Mouse (Mus musculus): ENCODE data around the gene Lrrc25. TPM values are rescaled to one million over a fixed set of nuclear protein-coding genes. Genes with fewer than 3 reads are reported as not detected.

Gene Lrrc25
- total RNA-seq, 2 experiments from 2014 or later = 0.70 to 0.96 TPM

GRCm38 (mm10) chr8:70644065-70644464, 28.1 kb downstream of the Lrrc25 start:
- TF ChIP-seq CTCF (IDR thresholded peaks at IDR 0.05) = peak; percentile 30
- intact Hi-C loops (cut with DNase I) = no loop called here

GRCm38 (mm10) chr8:70645501-70646224, 29.7 kb downstream of the Lrrc25 start:
- no peak for TF ChIP-seq CTCF (IDR thresholded peaks at IDR 0.05)
- H3K4me3 ChIP-seq = no peak overlapping the region
- DNase-seq (ENCODE audit: extremely low spot score in 1 of 2, low spot score in 2 of 2) = no peak
- H3K27ac ChIP-seq = no peak overlapping the region
- intact Hi-C loops (cut with DNase I) = no loop called here

More at GRCm38 (mm10) chr8:70644065-70644464, 28.1 kb downstream of the Lrrc25 start:
- H3K4me3 ChIP-seq = no peak overlapping the region
- no peak overlapping the region for H3K27ac ChIP-seq
- no peak for DNase-seq (ENCODE audit: extremely low spot score in 1 of 2, low spot score in 2 of 2)

DNA sequence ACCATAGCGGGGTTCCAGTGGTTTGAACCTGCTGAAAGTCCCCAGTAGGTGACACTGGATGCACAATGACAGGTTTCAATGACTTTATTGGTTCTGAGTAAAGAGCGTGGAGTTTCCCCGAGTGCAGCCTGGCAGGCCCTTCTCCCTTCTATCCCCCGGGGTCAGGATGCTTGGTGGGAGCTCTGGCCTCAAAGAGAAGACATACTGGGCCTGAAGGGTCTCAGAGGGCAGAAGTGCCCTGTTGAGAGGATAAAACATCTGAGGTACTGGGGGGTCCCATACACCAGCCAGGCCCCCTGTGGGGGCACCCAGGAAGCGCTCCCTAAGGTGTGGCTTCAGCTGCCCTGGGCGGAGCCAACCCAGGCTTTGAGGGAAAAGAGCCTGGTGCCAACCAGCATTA, 30.4 kb downstream of the Lrrc25 start:
- TF ChIP-seq CTCF (IDR thresholded peaks at IDR 0.05) = no peak
- intact Hi-C loops (cut with DNase I) = no loop called here
- no peak overlapping the region for H3K4me3 ChIP-seq
- no peak overlapping the region for H3K27ac ChIP-seq
- no peak for DNase-seq (ENCODE audit: extremely low spot score in 1 of 2, low spot score in 2 of 2)

GRCm38 (mm10) chr8:70646775-70647174, 30.8 kb downstream of the Lrrc25 start:
- intact Hi-C loops (cut with DNase I) = no loop called here
- Histone ChIP-seq H3K4me3 (no peak overlapping the region), H3K27ac (no peak overlapping the region)
- DNase-seq (ENCODE audit: extremely low spot score in 1 of 2, low spot score in 2 of 2) = no peak
- no peak for TF ChIP-seq CTCF (IDR thresholded peaks at IDR 0.05)

- no peak for DNase-seq (ENCODE audit: extremely low spot score in 1 of 2, low spot score in 2 of 2)
- no peak for TF ChIP-seq CTCF (IDR thresholded peaks at IDR 0.05)
- intact Hi-C loops (cut with DNase I) = no loop called here
- Histone ChIP-seq H3K4me3 (no peak overlapping the region), H3K27ac (no peak overlapping the region)
These were observed 31.6 kb downstream of the Lrrc25 start for GRCm38 (mm10) chr8:70647343-70648163.

DNA sequence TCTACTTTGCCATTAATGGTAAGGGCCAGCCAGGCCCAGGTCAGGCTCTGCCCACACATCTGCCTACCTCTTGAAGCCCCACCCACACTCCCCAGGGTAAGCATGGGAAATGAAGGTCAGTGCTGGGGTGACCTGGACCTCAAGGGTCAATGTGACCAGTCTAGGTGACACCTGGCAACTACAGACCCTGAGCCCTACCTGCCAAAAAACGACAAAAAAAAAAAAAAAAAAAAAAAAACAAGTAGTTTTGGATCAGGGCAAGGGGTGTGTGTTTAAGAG, 32.1 kb downstream of the Lrrc25 start:
- no peak for TF ChIP-seq CTCF (IDR thresholded peaks at IDR 0.05)
- no peak for DNase-seq (ENCODE audit: extremely low spot score in 1 of 2, low spot score in 2 of 2)

DNA sequence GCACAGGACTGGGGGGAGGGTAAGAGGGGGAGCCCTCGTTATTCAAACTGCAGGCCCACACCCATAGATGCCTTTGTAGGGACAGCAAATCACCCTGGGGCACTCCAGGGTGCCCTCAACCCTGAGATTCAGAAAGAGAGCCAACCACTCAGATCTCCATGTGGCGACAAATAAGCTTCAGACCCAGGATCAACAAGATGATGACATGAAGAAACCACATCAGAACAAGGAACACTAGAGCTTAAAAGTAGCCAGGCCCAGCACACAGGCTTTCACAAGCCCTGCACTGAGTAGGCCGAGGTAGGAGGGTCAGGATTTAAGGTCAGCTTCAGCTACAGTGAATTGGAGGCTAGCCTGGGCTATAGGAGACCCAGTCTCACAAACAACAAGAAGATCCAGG, 33.0 kb downstream of the Lrrc25 start:
- no peak overlapping the region; the same call in 1 of the 2 replicates for H3K27ac ChIP-seq
- DNase-seq (ENCODE audit: extremely low spot score in 1 of 2, low spot score in 2 of 2) = no peak
- intact Hi-C loops (cut with DNase I) = no loop called here

More for the DNA sequence above, 32.1 kb downstream of the Lrrc25 start:
- H3K27ac ChIP-seq = no peak overlapping the region
- H3K4me3 ChIP-seq = no peak overlapping the region
- intact Hi-C loops (cut with DNase I) = no loop called here

GRCm38 (mm10) chr8:70649324-70649723, 33.4 kb downstream of the Lrrc25 start:
- no peak for DNase-seq (ENCODE audit: extremely low spot score in 1 of 2, low spot score in 2 of 2)
- intact Hi-C loops (cut with DNase I) = no loop called here
- Histone ChIP-seq H3K4me3 (no peak overlapping the region), H3K27ac (no peak overlapping the region; the same call in 1 of the 2 replicates)
- TF ChIP-seq CTCF (IDR thresholded peaks at IDR 0.05) = no peak

More for the DNA sequence above, 33.0 kb downstream of the Lrrc25 start:
- H3K4me3 ChIP-seq = no peak overlapping the region
- no peak for TF ChIP-seq CTCF (IDR thresholded peaks at IDR 0.05)

DNA sequence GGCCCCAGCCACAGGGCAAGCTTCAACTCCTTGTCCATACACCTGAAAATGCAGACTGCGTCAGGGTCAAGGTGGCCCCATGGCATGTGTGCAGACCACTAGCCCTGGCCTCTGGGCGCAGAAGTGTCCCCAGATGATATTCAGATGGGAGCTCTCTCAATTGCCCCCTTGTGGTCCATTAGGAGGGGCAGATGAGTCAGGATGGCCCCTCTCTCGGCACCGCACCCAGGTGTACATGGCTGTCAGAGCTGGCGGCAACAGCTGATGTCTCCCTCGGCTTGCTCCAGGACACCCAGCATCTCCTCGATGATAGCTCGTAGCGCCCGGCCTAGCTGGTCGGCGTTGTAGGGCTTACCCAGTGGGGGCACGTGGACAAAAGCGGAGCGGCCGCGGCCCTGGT, 34.4 kb downstream of the Lrrc25 start:
- intact Hi-C loops (cut with DNase I) = loop anchor here (2.0 kb wide), 1 partner anchor 38 kb away; no protein-coding TSS in a partner anchor

GRCm38 (mm10) chr8:70653226-70653625, 37.3 kb downstream of the Lrrc25 start:
- peak; percentile 79 for TF ChIP-seq CTCF (IDR thresholded peaks at IDR 0.05)
- no peak overlapping the region for H3K27ac ChIP-seq

More for the DNA sequence above, 34.4 kb downstream of the Lrrc25 start:
- Histone ChIP-seq H3K4me3 (no peak overlapping the region), H3K27ac (no peak overlapping the region)
- no peak; the same call in 1 of the 2 replicates for TF ChIP-seq CTCF (IDR thresholded peaks at IDR 0.05)
- no peak for DNase-seq (ENCODE audit: extremely low spot score in 1 of 2, low spot score in 2 of 2)

GRCm38 (mm10) chr8:70654121-70654520, 38.2 kb downstream of the Lrrc25 start:
- H3K27ac ChIP-seq = no peak overlapping the region
- DNase-seq (ENCODE audit: extremely low spot score in 1 of 2, low spot score in 2 of 2) = no peak
- intact Hi-C loops (cut with DNase I) = no loop called here
- H3K4me3 ChIP-seq = no peak overlapping the region
- TF ChIP-seq CTCF (IDR thresholded peaks at IDR 0.05) = no peak

More at GRCm38 (mm10) chr8:70653226-70653625, 37.3 kb downstream of the Lrrc25 start:
- intact Hi-C loops (cut with DNase I) = loop anchor here (2.0 kb wide), 1 partner anchor 22 kb away; no protein-coding TSS in a partner anchor
- no peak for DNase-seq (ENCODE audit: extremely low spot score in 1 of 2, low spot score in 2 of 2)
- no peak overlapping the region for H3K4me3 ChIP-seq

DNA sequence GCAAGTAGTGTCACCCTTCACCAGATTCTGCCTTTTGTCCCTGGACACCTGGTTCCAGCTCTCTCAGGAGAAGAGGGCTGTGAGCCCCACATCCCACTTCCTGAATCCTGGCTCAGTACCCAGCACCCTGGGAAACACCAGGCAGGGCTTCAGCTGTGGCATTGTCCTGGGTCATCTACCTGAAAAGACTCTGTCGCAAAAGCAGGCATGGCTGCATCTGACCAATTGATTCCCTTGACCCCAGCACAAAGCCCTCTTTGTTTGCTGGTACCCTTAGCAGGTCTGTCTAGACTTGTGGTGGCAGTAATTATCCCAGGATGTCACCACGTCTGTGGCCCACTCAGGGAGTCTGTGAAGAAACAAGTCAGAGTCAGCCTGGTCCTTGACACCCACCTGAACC, 39.5 kb downstream of the Lrrc25 start:
- H3K27ac ChIP-seq = no peak overlapping the region
- intact Hi-C loops (cut with DNase I) = no loop called here

More for the DNA sequence above, 39.5 kb downstream of the Lrrc25 start:
- no peak for TF ChIP-seq CTCF (IDR thresholded peaks at IDR 0.05)
- no peak for DNase-seq (ENCODE audit: extremely low spot score in 1 of 2, low spot score in 2 of 2)
- H3K4me3 ChIP-seq = no peak overlapping the region

Data from left cerebral cortex, adult 2 months (tissue).